Mouse (Mus musculus): ENCODE data around the gene Nkd1. TPM values are rescaled to one million over a fixed set of nuclear protein-coding genes. Genes with fewer than 3 reads are reported as not detected.

The Nkd1 gene
- polyA plus RNA-seq, 1 experiment from 2014 or later: 26.5 TPM

GRCm38 (mm10) chr8:88521541-88522414 is 624 bp downstream of the Nkd1 start:
- no peak; the same call in 1 of the 2 replicates for ATAC-seq (ENCODE audit: insufficient number of reproducible peaks, low FRiP score)
- Histone ChIP-seq H3K27ac (ENCODE audit: poor library complexity, severe bottlenecking) (peak overlapping the region; percentile 65), H3K9me3 (replicated peaks) (no peaks in the 10 kb centered on the region), H3K27me3 (replicated peaks) (peaks cover 33% of the 10 kb centered on the region), H3K4me2 (peak overlapping the region; percentile 96), H3K36me3 (no peaks in the 10 kb centered on the region), H3K4me3 (peak overlapping the region; percentile 81), H3K4me1 (replicated peaks) (peaks cover 50% of the 10 kb centered on the region), H3K9ac (peak overlapping the region; percentile 87)
- WGBS: under 1% methylated on average over 59 of the region's 65 CpGs

GRCm38 (mm10) chr8:88522433-88523030 is 1.4 kb downstream of the Nkd1 start:
- Histone ChIP-seq H3K4me1 (replicated peaks) (peaks cover 50% of the 10 kb centered on the region), H3K9me3 (replicated peaks) (no peaks in the 10 kb centered on the region), H3K4me3 (peak overlapping the region; percentile 81), H3K27me3 (replicated peaks) (peaks cover 26% of the 10 kb centered on the region), H3K9ac (peak overlapping the region; percentile 87), H3K36me3 (no peaks in the 10 kb centered on the region), H3K4me2 (peak overlapping the region; percentile 96), H3K27ac (ENCODE audit: poor library complexity, severe bottlenecking) (no peak overlapping the region)
- WGBS: 35% methylated on average over 5 of the region's 5 CpGs
- ATAC-seq (ENCODE audit: insufficient number of reproducible peaks, low FRiP score): no peak

DNA sequence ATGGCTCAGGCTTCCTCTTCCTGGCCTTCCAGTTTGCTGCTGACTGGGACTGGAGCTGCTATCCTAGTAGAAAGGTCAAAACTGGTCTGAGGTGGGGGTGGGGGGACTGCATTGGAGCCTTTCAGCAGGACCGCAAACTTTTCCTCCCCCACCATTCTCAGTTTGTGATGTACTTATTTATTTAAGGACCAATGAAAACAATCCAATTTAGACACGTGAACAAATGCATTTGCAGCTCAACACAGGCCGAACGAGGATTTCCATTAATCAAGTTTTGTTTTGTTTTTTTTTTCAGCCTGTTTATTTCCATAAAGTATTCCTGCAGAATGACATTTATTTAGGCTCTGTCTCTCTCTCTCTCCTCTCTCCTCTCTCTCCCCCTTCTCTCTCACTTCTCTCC is 2.5 kb downstream of the Nkd1 start:
- no peak for ATAC-seq (ENCODE audit: insufficient number of reproducible peaks, low FRiP score)
- H3K27ac ChIP-seq (ENCODE audit: poor library complexity, severe bottlenecking): no peak overlapping the region
- H3K9me3 ChIP-seq (replicated peaks): no peaks in the 10 kb centered on the region
- H3K27me3 ChIP-seq (replicated peaks): peaks cover 17% of the 10 kb centered on the region
- 0 out of 2 replicates have a peak overlapping the region, but pooled peaks have one; percentile 6 for H3K4me3 ChIP-seq
- H3K36me3 ChIP-seq: no peaks in the 10 kb centered on the region
- peak overlapping the region; percentile 96 for H3K4me2 ChIP-seq
- peaks cover 44% of the 10 kb centered on the region for H3K4me1 ChIP-seq (replicated peaks)
- 46% methylated on average over 4 of the region's 4 CpGs for WGBS
- no peak overlapping the region for H3K9ac ChIP-seq

DNA sequence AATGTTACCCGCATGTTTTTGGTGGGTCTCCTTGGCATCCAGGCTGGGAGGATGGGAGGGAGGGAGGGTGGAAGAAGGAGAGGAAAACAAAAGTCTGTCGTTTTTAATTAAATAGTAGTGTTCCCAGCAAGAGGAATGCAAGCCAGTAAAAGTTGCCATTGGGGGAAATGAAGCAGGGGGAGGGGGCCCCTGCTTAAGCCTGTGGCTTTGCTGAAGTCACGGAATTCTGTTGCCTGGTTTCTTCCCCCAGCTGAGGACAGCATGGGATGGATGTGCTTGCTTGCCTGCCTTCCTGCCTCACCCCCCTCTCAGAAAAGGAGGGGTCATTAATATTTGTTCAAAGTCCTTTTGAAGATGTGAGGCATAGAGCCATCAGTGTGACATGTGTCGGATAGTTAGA is 3.0 kb downstream of the Nkd1 start:
- H3K4me1 ChIP-seq (replicated peaks): peaks cover 44% of the 10 kb centered on the region
- 27% methylated on average over 4 of the region's 4 CpGs for WGBS

GRCm38 (mm10) chr8:88524851-88525250 is 3.7 kb downstream of the Nkd1 start:
- H3K36me3 ChIP-seq: no peaks in the 10 kb centered on the region
- no peak for ATAC-seq (ENCODE audit: insufficient number of reproducible peaks, low FRiP score)
- no peak overlapping the region for H3K4me2 ChIP-seq
- no peaks in the 10 kb centered on the region for H3K9me3 ChIP-seq (replicated peaks)
- no peak overlapping the region for H3K4me3 ChIP-seq
- H3K4me1 ChIP-seq (replicated peaks): peaks cover 44% of the 10 kb centered on the region
- peaks cover 11% of the 10 kb centered on the region; the same call in 1 of the 2 replicates for H3K27me3 ChIP-seq (replicated peaks)
- no peak overlapping the region for H3K27ac ChIP-seq (ENCODE audit: poor library complexity, severe bottlenecking)
- 47% methylated on average over 7 of the region's 7 CpGs for WGBS
- no peak overlapping the region for H3K9ac ChIP-seq

More for the DNA sequence above, 3.0 kb downstream of the Nkd1 start:
- H3K36me3 ChIP-seq: no peaks in the 10 kb centered on the region
- no peak overlapping the region for H3K9ac ChIP-seq
- no peak overlapping the region for H3K27ac ChIP-seq (ENCODE audit: poor library complexity, severe bottlenecking)
- no peak overlapping the region for H3K4me3 ChIP-seq
- H3K4me2 ChIP-seq: peak overlapping the region; percentile 24; the same call in 1 of the 2 replicates
- ATAC-seq (ENCODE audit: insufficient number of reproducible peaks, low FRiP score): no peak
- no peaks in the 10 kb centered on the region for H3K9me3 ChIP-seq (replicated peaks)
- peaks cover 12% of the 10 kb centered on the region; the same call in 1 of the 2 replicates for H3K27me3 ChIP-seq (replicated peaks)

GRCm38 (mm10) chr8:88526296-88526695 is 5.1 kb downstream of the Nkd1 start:
- Histone ChIP-seq H3K4me3 (no peak overlapping the region), H3K27ac (ENCODE audit: poor library complexity, severe bottlenecking) (no peak overlapping the region), H3K4me1 (replicated peaks) (peaks cover 37% of the 10 kb centered on the region), H3K27me3 (replicated peaks) (peaks cover 11% of the 10 kb centered on the region; the same call in 1 of the 2 replicates), H3K9ac (no peak overlapping the region), H3K4me2 (no peak overlapping the region), H3K9me3 (replicated peaks) (no peaks in the 10 kb centered on the region), H3K36me3 (no peaks in the 10 kb centered on the region)
- WGBS: 76% methylated on average over 5 of the region's 5 CpGs
- ATAC-seq (ENCODE audit: insufficient number of reproducible peaks, low FRiP score): no peak

DNA sequence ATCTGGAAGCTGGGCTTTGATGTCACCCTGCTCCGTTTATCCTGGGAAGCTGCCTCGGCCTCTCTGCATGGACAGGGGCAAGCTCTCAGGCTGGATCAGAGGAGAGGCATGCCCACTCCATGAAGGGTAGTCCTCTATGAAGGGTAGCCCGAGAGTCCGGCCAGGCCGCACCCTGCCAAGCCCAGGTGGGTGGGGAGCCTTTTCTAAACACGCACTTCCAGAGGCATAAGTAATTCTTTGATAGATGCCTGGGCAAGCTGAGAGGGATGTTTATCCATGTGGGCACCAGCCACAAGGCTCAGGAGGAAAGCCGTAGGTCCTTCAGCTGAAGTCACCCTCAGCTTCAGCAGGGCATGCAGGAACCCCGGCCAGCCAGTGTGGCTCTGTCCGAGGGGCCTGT is 7.0 kb downstream of the Nkd1 start:
- 79% methylated on average over 9 of the region's 9 CpGs for WGBS
- no peak for ATAC-seq (ENCODE audit: insufficient number of reproducible peaks, low FRiP score)
- Histone ChIP-seq H3K4me2 (no peak overlapping the region), H3K36me3 (no peaks in the 10 kb centered on the region), H3K27me3 (replicated peaks) (0 out of 2 replicates have a peak, but pooled peaks cover 2% of the 10 kb centered on the region), H3K9me3 (replicated peaks) (no peaks in the 10 kb centered on the region), H3K9ac (no peak overlapping the region), H3K4me3 (no peak overlapping the region), H3K27ac (ENCODE audit: poor library complexity, severe bottlenecking) (no peak overlapping the region), H3K4me1 (replicated peaks) (peaks cover 23% of the 10 kb centered on the region)

DNA sequence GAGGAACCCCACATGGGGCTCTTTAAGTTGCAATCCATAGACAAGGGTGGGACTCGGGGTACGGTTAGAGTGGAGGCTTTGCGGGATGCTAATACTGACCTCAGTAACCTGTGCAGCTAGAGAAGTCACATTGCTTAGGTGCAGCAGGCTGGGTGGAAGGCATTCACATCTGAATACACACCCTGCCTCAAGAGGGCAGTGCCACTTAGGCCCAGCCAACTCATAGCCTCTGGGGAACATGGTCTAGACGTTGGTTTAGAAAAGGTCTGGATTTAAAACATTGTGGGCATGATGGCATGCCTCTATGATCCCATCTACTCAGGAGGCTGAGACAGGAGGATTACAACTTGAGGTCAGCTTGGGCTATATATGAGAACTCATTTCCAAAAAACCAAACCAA is 8.6 kb downstream of the Nkd1 start:
- no peaks in the 10 kb centered on the region for H3K9me3 ChIP-seq (replicated peaks)
- no peaks in the 10 kb centered on the region for H3K27me3 ChIP-seq (replicated peaks)
- no peaks in the 10 kb centered on the region for H3K36me3 ChIP-seq
- no peak overlapping the region for H3K27ac ChIP-seq (ENCODE audit: poor library complexity, severe bottlenecking)
- WGBS: 89% methylated on average over 4 of the region's 4 CpGs
- H3K9ac ChIP-seq: no peak overlapping the region
- H3K4me3 ChIP-seq: no peak overlapping the region
- no peak for ATAC-seq (ENCODE audit: insufficient number of reproducible peaks, low FRiP score)
- H3K4me2 ChIP-seq: no peak overlapping the region
- peaks cover 10% of the 10 kb centered on the region for H3K4me1 ChIP-seq (replicated peaks)

- Histone ChIP-seq H3K9ac (no peak overlapping the region), H3K27ac (ENCODE audit: poor library complexity, severe bottlenecking) (no peak overlapping the region), H3K27me3 (replicated peaks) (no peaks in the 10 kb centered on the region), H3K36me3 (no peaks in the 10 kb centered on the region), H3K4me2 (no peak overlapping the region), H3K4me1 (replicated peaks) (peaks cover 28% of the 10 kb centered on the region), H3K9me3 (replicated peaks) (no peaks in the 10 kb centered on the region), H3K4me3 (no peak overlapping the region)
- no peak for ATAC-seq (ENCODE audit: insufficient number of reproducible peaks, low FRiP score)
- 54% methylated on average over 2 of the region's 2 CpGs for WGBS
Observed at GRCm38 (mm10) chr8:88537081-88537480, 15.9 kb downstream of the Nkd1 start.

- Histone ChIP-seq H3K4me2 (no peak overlapping the region), H3K36me3 (no peaks in the 10 kb centered on the region), H3K9ac (no peak overlapping the region), H3K27ac (ENCODE audit: poor library complexity, severe bottlenecking) (no peak overlapping the region), H3K4me1 (replicated peaks) (peaks cover 38% of the 10 kb centered on the region), H3K4me3 (no peak overlapping the region), H3K9me3 (replicated peaks) (no peaks in the 10 kb centered on the region), H3K27me3 (replicated peaks) (no peaks in the 10 kb centered on the region)
- no peak for ATAC-seq (ENCODE audit: insufficient number of reproducible peaks, low FRiP score)
- 53% methylated on average over 19 of the region's 19 CpGs for WGBS
Observed at GRCm38 (mm10) chr8:88537998-88538975, 17.1 kb downstream of the Nkd1 start.

All from heart, embryonic 12.5 days (tissue).